Mouse (Mus musculus) thymus, postnatal 25 days (tissue): ENCODE measurements around the gene Eapp.
"Not testable (repeated sequence)": the region's sequence is repeated elsewhere in the genome, so short reads cannot be mapped to it uniquely, and the experiment has no call there.

Source experiments
- DNase-seq: peaks from one replicate; pipeline ENCODE4 v3.0.0; 2022

Gene Eapp

DNA sequence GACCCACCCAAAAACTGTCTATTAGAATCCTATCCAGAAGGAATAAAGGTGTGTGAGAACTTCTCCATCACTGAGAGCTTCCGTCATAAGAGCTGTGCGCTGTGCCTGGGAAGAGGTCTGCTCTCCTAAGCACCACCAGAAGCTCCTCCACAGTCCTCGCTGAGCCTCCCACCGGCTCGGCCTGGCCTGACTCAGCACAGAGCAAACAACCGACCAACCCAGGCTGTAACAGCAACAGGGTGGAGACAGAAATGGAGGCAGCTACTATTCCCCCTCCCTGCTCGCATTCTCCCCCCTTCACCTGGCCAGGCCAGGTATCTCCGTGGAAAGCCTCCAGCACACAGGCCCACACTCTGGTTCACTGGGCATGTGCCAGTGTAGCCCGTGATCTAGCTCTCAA lies 19.0 kb downstream of the Eapp start:
- DNase-seq: no peak

- DNase-seq: no peak
Measured at GRCm38 (mm10) chr12:54675396-54675795, 20.3 kb downstream of the Eapp start.

DNA sequence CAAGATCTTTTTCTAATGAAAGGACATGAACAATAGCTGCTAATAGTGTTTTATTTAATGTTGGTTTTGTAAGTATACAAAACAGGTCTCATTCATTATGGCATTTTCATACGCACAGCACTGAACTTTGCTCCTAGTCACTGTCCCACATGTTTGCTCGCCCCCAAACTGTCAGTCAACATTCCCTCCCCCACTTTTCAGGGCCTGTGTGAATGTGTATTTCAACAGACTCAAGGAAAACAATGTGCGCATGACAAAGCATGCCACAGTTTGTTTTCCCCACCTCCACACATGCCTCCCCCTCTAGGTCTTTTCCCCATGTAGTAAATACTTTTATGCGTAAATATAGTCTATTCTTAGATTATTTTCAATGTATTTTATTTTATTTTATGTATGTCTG lies 24.4 kb downstream of the Eapp start:
- no peak for DNase-seq

DNA sequence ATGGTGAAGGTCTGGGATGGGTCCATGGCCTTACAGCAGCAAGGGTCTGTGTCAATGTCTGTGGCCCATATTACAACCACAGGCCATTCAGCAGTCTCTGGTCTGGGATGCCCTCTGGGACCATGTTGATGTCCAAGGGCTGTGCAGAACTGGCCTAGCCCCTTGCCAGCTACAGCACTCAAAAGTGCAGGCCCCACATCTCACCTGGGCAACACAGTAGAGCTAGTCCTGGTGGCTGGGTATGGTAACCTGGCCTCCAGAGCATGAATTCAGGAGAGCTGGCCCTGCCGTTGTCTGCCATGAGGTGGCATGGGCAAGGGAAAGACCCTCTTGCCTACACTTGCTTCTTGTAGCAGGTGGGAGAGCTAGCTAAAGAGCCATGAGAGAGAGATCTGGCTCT lies 27.6 kb downstream of the Eapp start:
- no peak for DNase-seq

DNA sequence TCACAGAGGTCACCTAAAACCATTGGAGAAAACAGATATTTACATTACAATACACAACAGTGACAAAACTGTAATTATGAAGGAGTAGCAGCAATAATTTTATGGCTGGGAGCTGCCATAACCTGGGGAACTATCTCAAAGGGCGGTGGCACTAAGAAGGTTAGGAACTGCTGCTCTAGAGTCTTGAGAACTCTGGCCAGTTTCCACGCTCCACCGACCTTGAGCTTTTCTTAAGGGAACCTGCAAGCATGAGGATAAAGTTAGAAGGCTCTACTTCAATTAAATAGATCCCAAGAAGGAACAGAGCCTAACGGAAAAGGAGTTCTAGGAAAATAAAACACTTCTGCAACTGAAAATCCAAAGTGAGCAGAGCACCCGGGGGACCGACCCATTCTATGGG lies 30.2 kb downstream of the Eapp start:
- DNase-seq: no peak

- not testable (repeated sequence) for DNase-seq
Measured at GRCm38 (mm10) chr12:54661470-54661869, 34.2 kb downstream of the Eapp start.

GRCm38 (mm10) chr12:54659901-54660300 lies 35.8 kb downstream of the Eapp start:
- no peak for DNase-seq

GRCm38 (mm10) chr12:54658425-54659092 lies 37.1 kb downstream of the Eapp start:
- no peak for DNase-seq

DNA sequence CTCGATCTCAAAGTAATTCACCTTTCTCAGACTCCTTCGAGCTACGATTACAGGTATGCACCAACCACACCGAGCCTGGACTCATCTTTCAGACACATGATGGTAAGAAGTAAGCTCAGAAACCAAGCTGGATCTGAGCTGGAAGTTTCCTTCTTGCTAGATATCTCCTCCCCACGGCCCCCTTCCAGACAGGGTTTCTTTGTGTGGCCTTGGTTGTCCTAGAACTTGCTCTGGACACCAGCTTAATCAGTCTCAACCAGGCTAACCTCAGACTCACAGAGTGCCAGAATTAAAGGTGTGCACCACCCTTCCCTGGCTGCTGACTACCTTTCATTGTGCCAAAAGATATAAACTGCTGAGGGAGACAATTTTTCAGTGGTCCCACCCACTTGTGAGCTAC lies 37.7 kb downstream of the Eapp start:
- DNase-seq: no peak

- no peak for DNase-seq
Measured at GRCm38 (mm10) chr12:54657226-54657625, 38.5 kb downstream of the Eapp start.

GRCm38 (mm10) chr12:54656396-54657171 lies 39.1 kb downstream of the Eapp start, which contains the start of gene Sptssa:
Sptssa (minus strand) TSS chr12:54656573.
- peak; percentile 95 for DNase-seq

DNA sequence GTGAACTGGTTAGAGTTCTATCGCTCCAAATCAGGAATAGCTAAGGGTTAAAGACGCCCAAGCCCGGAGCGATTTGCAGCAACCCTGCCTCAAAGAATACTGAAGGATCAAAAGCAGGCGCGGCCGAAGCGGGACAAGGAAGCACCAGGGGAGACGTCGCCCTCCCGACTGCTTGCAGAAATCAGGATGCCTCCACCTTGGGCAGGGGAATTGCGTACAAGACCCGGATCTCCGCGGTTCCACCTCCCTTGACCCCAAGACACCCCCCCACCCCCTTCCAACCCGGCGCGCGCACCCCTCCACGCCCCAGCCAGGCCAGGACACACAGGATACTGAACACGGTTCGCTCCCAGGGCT lies 39.7 kb downstream of the Eapp start:
- DNase-seq: no peak

DNA sequence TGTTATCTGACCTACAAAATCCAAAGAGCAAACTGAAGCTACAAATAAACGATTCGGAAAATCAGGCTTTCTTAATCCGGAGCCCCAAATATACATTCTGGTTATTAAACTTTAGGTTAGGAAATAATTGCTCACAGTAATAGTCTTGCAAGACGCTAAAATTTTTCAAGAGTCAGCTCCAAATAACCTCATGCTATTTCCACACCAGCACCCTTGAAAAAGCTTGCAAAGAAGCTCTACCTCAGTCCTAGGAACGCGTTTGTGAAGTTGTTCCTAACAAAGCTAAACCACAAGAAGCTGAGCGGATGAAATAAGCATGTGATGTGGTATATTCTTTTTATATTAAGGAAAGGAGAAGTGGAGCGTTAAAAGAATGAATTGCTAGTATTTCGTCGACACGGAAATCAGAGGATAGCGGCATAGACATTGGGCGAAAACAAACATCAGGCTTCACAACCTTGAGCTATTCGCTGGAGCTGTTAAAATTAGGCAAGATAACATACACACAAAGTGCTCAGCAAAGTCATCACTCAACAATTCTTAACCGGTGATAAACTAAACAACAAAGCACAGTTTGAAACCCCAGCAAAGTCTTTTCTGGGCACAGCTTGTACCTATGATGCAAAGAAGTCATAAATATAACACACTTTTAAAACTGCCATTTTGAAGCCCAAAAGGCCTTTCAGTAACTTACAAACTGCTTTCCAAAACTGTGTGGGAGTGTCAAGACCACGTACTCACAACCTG lies 40.2 kb downstream of the Eapp start:
- DNase-seq: no peak

DNA sequence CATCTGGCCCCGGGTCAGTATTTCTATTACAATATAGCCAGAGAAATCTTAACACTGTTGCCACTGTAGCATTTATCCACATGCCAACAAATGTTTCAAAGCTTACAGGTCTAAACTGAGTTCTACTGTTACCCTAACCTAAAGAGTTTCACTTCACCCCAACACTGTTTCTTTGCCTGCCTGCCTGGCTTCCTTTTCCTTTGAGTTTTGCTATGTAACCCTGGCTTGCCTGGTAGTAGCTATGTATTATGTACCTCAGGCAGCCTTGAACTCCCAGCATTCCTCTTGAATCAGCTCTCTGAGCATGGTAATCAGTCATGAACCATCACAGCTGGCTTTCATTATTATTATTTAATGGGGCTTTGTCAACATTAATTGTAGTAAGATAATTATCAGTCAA lies 41.0 kb downstream of the Eapp start:
- DNase-seq: no peak

DNA sequence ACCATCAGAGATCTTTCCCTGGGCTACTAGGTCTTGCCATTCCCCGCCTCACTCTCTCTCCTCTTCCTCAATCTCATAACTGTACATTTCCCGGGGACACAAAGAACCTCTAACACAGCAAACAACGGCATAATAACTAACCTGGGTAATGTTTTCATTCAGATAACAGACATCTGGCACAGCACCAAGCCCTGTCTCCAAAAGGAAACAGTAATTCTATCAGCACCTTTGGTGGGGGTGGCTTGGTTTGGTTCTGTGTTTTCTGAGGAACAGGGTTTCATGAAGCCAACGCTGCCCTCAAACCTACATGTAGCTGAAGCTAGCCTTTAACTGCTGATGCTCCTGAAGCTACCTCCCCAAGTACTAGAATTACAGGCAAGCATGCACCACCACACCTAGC lies 41.6 kb downstream of the Eapp start:
- DNase-seq: no peak

DNA sequence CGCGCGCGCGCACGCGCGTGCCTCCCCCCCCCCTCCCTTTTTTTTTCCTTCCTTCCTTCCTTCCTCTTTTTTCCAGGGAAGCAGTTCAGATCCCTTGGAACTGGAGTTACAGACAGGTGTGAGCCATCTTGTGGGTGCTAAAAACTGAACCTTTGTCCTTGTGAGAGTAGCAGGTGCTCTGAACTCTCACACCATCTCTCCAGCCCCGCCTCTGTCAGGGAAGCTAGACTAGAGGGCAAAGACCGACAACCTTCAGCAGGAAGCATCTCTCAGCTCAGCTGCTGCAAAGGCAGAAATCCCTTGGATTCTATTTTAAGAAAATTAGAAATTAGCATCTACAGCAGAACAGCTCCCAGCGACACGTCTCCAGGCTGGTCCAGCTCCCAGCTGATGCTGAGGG lies 43.4 kb downstream of the Eapp start:
- peak; percentile 24 for DNase-seq

DNA sequence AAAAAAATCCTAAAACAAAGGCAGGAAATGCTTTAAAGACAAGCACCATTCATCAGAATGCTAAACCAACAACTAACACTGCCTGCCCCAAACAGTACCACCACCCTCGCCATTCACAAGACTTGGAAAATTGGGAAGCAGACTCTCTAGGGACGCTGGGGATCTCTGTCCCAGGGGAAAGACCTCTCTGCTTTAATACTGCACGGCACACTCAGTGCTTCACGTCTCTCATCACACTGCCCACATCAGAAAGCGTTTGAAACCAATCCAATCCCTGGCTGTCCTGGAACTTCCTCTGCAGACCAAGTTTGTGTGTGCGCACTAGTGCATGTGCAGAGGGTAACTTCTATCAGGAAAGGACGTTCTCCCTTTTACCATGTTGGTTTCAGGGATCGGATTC lies 43.9 kb downstream of the Eapp start:
- DNase-seq: no peak

DNA sequence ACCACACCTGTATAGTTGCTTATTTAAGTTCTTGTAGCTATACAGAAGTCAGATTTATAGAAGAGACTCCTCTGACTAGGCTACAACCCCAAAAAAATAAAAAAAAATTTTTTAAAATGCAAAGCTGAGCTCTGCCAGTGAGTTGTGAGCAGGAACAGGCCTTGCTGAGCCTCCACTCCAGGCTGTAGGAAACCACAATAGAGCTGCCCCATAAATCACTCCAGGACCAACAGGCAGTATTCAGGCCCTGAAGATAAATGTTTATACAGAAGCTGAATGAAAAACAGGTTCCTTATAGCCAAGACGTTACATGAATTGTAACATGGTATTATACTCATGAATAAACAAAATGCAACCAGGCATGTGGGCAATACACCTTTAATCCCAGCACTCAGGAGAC lies 44.5 kb downstream of the Eapp start:
- DNase-seq: no peak

DNA sequence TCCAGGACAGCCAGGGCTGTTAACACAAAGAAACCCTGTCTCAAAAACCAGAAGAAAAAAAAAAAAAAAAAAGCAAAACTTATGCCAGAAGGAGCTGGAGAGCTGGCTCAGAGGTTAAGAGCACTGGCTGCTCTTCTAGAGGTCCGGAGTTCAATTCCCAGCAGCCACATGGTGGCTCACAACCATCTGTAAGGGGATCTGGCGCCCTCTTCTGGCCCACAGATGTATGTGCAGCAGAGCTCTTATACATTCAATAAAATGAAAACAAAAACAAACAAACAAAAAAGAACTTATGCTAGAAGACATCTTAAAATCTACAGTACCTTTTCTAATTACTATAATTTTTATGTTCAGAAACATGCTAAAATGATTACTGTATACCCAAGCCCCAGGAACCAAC lies 50.8 kb downstream of the Eapp start:
- no peak for DNase-seq

DNA sequence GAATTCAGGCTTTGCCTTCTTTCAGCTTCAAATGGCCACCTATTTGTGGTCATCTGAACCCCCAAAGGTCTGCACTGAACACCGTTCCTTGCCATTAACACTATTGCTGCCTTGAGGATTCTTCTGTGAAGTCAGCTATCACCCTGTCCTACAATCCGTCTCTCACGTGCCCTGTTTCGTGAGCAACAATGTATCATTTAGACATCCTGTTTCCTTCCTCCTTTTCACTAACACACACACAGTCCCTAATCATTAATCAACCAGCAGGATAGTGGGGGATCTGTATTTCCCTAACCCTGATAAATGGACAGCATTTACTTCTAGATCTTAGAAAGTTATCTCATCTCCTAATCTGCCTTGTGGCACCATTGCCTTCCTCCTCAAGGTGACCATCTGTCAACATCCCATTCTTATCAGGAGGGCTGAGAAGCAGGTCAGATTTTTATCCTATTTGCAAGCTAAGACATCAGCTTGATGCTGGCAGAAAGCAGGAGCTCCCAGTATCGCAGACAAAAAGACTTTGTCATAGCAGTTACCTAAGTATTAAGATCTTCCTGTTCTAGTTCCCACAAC lies 52.3 kb downstream of the Eapp start:
- no peak for DNase-seq

- no peak for DNase-seq
Measured at GRCm38 (mm10) chr12:54641374-54641773, 54.3 kb downstream of the Eapp start.

DNA sequence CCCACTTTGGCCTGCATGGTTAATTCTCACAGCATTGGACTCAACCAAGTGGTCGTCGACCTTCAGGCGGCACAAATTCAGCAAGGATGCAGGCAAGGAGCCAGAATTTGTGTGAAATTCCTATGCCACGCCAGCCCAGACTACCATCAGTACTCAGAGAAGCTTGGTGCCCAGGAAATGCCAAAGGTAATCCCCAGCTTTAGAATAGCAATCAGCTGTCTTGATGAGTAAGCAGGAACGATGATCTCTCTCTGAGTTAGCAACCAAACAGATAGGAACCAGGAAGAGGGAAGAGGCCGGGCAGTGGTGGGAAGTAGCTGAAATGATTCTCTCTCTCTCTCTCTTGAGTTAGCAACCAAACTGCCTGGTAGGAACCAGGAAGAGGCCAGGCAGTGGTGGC lies 55.4 kb downstream of the Eapp start:
- DNase-seq: no peak

- DNase-seq: no peak
Measured at GRCm38 (mm10) chr12:54637033-54637432, 58.7 kb downstream of the Eapp start.

DNA sequence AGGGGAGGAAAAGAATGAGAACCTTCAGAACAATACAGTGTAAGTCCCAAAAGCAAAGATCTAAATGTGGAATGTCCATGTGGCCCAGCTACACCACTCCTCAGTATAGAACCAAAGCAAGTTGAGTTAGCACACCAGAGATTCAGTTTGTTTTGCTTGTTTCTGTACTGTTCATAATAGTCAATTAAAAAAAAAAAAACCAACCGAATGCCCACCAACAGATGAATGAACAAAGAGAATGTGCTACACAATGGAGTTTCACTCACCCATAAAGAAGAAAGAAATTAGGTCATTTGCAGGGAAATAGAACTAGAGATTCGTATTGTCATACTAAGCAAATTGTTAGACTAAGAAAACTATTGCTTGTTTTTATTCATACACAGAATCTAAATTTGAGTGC lies 63.6 kb downstream of the Eapp start:
- no peak for DNase-seq
